ENCODE assay signal across 28 mouse cellular contexts in genomic region chr15:59733932-59734331, GRCm38 (mm10).
DNase-seq lines count a peak whose midpoint lies in the region; ATAC-seq and TF ChIP-seq lines count a peak whose summit lies in the region.
"Had no signal": no experiment of that assay in that cellular context is flagged by ENCODE, and none has a peak within 500 bp of the region (broad histone marks: within the 10 kb centered on the region; RNA-seq: fewer than 3 reads in every experiment).

No protein-coding gene starts in this region.

- no peak for TF ChIP-seq POLR2A in kidney, adult 2 months (IDR thresholded peaks at IDR 0.05; ENCODE audit: low read depth, low read length)

- H3K4me1 ChIP-seq in kidney, adult 2 months (ENCODE audit: control insufficient read depth, insufficient read depth, low read length) = no peaks in the 10 kb centered on the region
- H3K4me1 ChIP-seq: embryonic facial prominence, embryonic 12.5 days; embryonic facial prominence, embryonic 15.5 days; forebrain, embryonic 10.5 days; forebrain, embryonic 13.5 days; hindbrain, embryonic 10.5 days; hindbrain, embryonic 13.5 days; intestine, embryonic 15.5 days had no signal

- DNase-seq in kidney, adult 2 months = no peak
- DNase-seq in kidney, adult 18-20 months = no peak
- DNase-seq in 3134 (ENCODE audit: extremely low read depth, insufficient read length, low spot score) = peak; percentile 39
- peak; percentile 77 for DNase-seq in 3T3-L1 (ENCODE audit: low read depth, low spot score)
- DNase-seq in brain, adult 2 months (ENCODE audit: low read depth, low spot score) = peak; percentile 83
- no peak for DNase-seq in thymus, postnatal 36 days
- DNase-seq: adrenal gland, adult 8-10 months; adrenal gland, postnatal 25 days; B cell, adult 2 months; cerebellum, adult 11 months; cerebellum, adult 2 months; cerebellum, adult 9-11 months; cerebellum, postnatal 25 days; gastrocnemius, postnatal 25 days had no signal

- ATAC-seq in granulocyte monocyte progenitor cell, adult 5-6 weeks (replicated peaks; ENCODE audit: poor library complexity, severe bottlenecking) = no peak
- ATAC-seq: activated CD4-positive, CD25-positive, alpha-beta regulatory T cell, adult 4 months; forebrain, embryonic 13.5 days; forebrain, embryonic 16.5 days; hindbrain, embryonic 16.5 days; intestine, embryonic 15.5 days had no signal

- no peak for TF ChIP-seq CTCF in kidney, adult 2 months (conservative IDR thresholded peaks at IDR 0.05; ENCODE audit: insufficient read depth, insufficient read length, low read depth, low read length)

- no peak overlapping the region for H3K4me3 ChIP-seq in kidney, adult 2 months (ENCODE audit: insufficient read depth, low read depth, low read length)
- H3K4me3 ChIP-seq: embryonic facial prominence, embryonic 12.5 days; embryonic facial prominence, embryonic 15.5 days; erythroblast, embryonic 14.5 days; forebrain, embryonic 10.5 days; forebrain, embryonic 13.5 days; hindbrain, embryonic 10.5 days; hindbrain, embryonic 13.5 days; intestine, embryonic 15.5 days had no signal

- H3K36me3 ChIP-seq in kidney, adult 2 months (ENCODE audit: control insufficient read depth, insufficient read depth, low read length) = no peaks in the 10 kb centered on the region
- H3K36me3 ChIP-seq: embryonic facial prominence, embryonic 12.5 days; embryonic facial prominence, embryonic 15.5 days; forebrain, embryonic 10.5 days; G1E; hindbrain, embryonic 10.5 days; hindbrain, embryonic 13.5 days; intestine, embryonic 15.5 days had no signal

- peak overlapping the region; percentile 39 for H3K27ac ChIP-seq in kidney, adult 2 months (ENCODE audit: insufficient read depth, low read depth, low read length)
- H3K27ac ChIP-seq: embryonic facial prominence, embryonic 12.5 days; embryonic facial prominence, embryonic 15.5 days; forebrain, embryonic 10.5 days; forebrain, embryonic 13.5 days; hindbrain, embryonic 10.5 days; hindbrain, embryonic 13.5 days; intestine, embryonic 15.5 days had no signal

- no peaks in the 10 kb centered on the region for H3K27me3 ChIP-seq in kidney, adult 2 months (replicated peaks; ENCODE audit: control insufficient read depth, insufficient read depth, low read length)
- H3K27me3 ChIP-seq: CH12.LX; embryonic facial prominence, embryonic 12.5 days; embryonic facial prominence, embryonic 15.5 days; forebrain, embryonic 13.5 days; hindbrain, embryonic 13.5 days; intestine, embryonic 15.5 days had no signal

- WGBS in kidney, adult 2 months = 82% methylated on average over 3 of the region's 3 CpGs

Comparison
In these comparisons a context has a peak if more than half of its experiments do, and no peak if none do; other contexts are left out.
1. DNase-seq: peak in 3134 (single experiment), 3T3-L1 (single experiment) and brain, adult 2 months (single experiment); none in kidney, adult 2 months (single experiment), kidney, adult 18-20 months (single experiment) and thymus, postnatal 36 days (0 of 2).